Mouse (Mus musculus) thymus, adult 2 months (tissue): ENCODE measurements around the gene Sdk2.

Source experiments
- CTCF ChIP-seq: fragments of 200-500 bp; IDR thresholded peaks from 2 replicates; pipeline ENCODE4 v1.5.1; 2012; ENCODE audit warnings: mild to moderate bottlenecking, control low read depth, low read length, moderate library complexity, borderline replicate concordance; ENCODE audit not compliant: control insufficient read depth, poor library complexity, insufficient read depth; ENCODE audit errors: extremely low read depth
- POLR2A ChIP-seq: fragments of 200-500 bp; IDR thresholded peaks from 2 replicates; pipeline ENCODE4 v1.6.1; 2012; ENCODE audit warnings: mild to moderate bottlenecking, low read length, control low read depth, moderate library complexity; ENCODE audit not compliant: control insufficient read depth, poor library complexity, insufficient read depth; ENCODE audit errors: extremely low read depth

DNA sequence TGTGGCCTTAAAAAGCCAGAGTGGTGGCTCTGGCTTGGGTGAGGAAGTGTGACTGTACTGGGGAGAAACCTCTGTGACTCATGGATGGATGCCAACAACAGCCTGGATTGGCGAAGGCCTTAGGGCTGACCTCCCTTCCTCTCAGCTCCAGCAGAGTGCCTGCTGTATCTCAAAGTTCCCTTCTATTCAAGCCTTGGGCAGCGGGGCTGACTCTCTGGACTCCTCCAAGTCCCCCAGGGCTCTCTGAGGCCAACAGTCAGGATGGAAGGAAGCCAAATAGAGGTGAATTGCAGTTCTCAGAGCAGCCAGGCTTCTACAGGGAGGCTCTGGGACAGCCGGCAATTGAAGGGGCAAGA is 94.4 kb downstream of the Sdk2 start:
- TF ChIP-seq CTCF (no peak), POLR2A (no peak)
